Mouse (Mus musculus) forebrain, embryonic 11.5 days (tissue): Measurements from ENCODE around the gene Vmn1r34. TPM values are rescaled to one million over a fixed set of nuclear protein-coding genes. Genes with fewer than 3 reads are reported as not detected.
"Not testable (repeated sequence)": the region's sequence is repeated elsewhere in the genome, so short reads cannot be mapped to it uniquely, and the experiment has no call there.

Source experiments
- ATAC-seq: fragments of 200-750 bp; cut with Nextera tagmentation; replicated peaks from 2 replicates; pipeline ENCODE4 v1.8.0; 2017; ENCODE audit warnings: moderate TSS enrichment; ENCODE audit not compliant: low FRiP score
- DNase-seq: peaks from one replicate; pipeline ENCODE4 v3.0.0-alpha.2; 2017; ENCODE audit warnings: low spot score
- H3K27ac ChIP-seq: fragments of 300-500 bp; sonication (generic); 2 replicates; pipeline ENCODE4 v1.5.1; 2014; ENCODE audit warnings: low read depth, low read length
- H3K27me3 ChIP-seq: fragments of 300-500 bp; sonication (generic); 2 replicates; pipeline ENCODE4 v1.6.1; 2014; ENCODE audit warnings: mild to moderate bottlenecking, low read length, mixed read lengths; ENCODE audit not compliant: control insufficient read depth, insufficient read depth
- H3K36me3 ChIP-seq: fragments of 300-500 bp; sonication (generic); 2 replicates; pipeline ENCODE4 v1.6.1; 2014; ENCODE audit warnings: mild to moderate bottlenecking, low read length, moderate library complexity, mixed read lengths; ENCODE audit not compliant: control insufficient read depth, insufficient read depth
- H3K4me1 ChIP-seq: fragments of 300-500 bp; sonication (generic); replicated peaks from 2 replicates; pipeline ENCODE4 v1.6.1; 2014; ENCODE audit warnings: low read length, mixed read lengths; ENCODE audit not compliant: control insufficient read depth, insufficient read depth
- H3K4me2 ChIP-seq: fragments of 300-500 bp; sonication (generic); 2 replicates; pipeline ENCODE4 v1.6.1; 2014; ENCODE audit warnings: low read depth, mild to moderate bottlenecking, low read length, moderate library complexity, mixed read lengths; ENCODE audit not compliant: severe bottlenecking
- H3K4me3 ChIP-seq: fragments of 300-500 bp; sonication (generic); 2 replicates; pipeline ENCODE4 v1.5.1; 2014; ENCODE audit warnings: low read depth, low read length
- H3K9ac ChIP-seq: fragments of 300-500 bp; sonication (generic); 2 replicates; pipeline ENCODE4 v1.6.1; 2014; ENCODE audit warnings: low read length
- H3K9me3 ChIP-seq: fragments of 300-500 bp; sonication (generic); 2 replicates; pipeline ENCODE4 v1.6.1; 2016; ENCODE audit warnings: low read length, mixed read lengths; ENCODE audit not compliant: control insufficient read depth
- WGBS: fragments of 180-500 bp; shearing (Covaris S2); extraction: QIAGEN DNeasy Blood & Tissue Kit; methylation state at CpG from one replicate; pipeline ENCODE4 v1.1.7; 2014; 5-methylcytosine and 5-hydroxymethylcytosine counted together
- polyA plus RNA-seq: library from polyadenylated mRNA; unstranded; fragments of >200 nt; fragmentation: Nextera tagmentation; extraction: Ambion mirVana; gene quantifications from 2 replicates; pipeline ENCODE4 v1.2.1, GENCODE M21; 2014

The Vmn1r34 gene
- polyA plus RNA-seq: not detected in 2 replicates

GRCm38 (mm10) chr6:66643779-66644178 is at the start of gene Vmn1r34:
Gene Vmn1r34, minus strand, starts transcription at chr6:66643879.
- no peak within 1 kb of the TSS for H3K9ac ChIP-seq
- H3K27ac ChIP-seq: no peak within 1 kb of the TSS
- H3K4me1 ChIP-seq: no peaks in the 10 kb centered on the region
- ATAC-seq: no peak
- no peak within 1 kb of the TSS for H3K4me3 ChIP-seq
- no peaks in the 10 kb centered on the region for H3K36me3 ChIP-seq
- no peak for DNase-seq
- WGBS: 95% methylated on average over 1 of the region's 1 CpGs
- no peaks in the 10 kb centered on the region for H3K27me3 ChIP-seq
- H3K9me3 ChIP-seq: no peaks in the 10 kb centered on the region
- no peak within 1 kb of the TSS for H3K4me2 ChIP-seq

DNA sequence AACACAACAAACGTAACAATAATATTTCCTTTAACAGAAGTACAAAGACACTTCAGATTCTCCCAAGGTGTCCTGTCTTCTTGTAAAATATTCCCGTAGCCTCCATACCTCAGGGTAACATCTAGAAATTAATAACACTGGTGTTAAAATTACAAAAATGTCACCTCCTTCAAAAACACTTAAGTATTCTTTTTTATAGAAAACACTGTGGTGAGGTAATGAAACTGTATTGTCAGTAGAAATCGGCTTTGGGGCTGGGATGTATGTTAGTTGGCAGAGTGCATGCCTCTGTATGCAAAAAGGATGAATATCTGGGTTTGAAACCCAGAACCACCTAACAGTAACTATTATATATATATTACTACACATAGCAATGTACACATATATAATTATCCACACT is 42.1 kb upstream of the Vmn1r34 start, which contains the start of gene Vmn1r35:
TSS of gene Vmn1r35 (minus strand) at position 101 of the 400 bp plus-strand sequence.
- ATAC-seq: no peak
- WGBS: 84% methylated on average over 3 of the region's 3 CpGs
- H3K27me3 ChIP-seq: no peaks in the 10 kb centered on the region
- H3K4me1 ChIP-seq: no peaks in the 10 kb centered on the region
- no peak for DNase-seq
- no peak within 1 kb of the TSS for H3K4me2 ChIP-seq
- H3K9ac ChIP-seq: no peak within 1 kb of the TSS
- no peaks in the 10 kb centered on the region for H3K36me3 ChIP-seq
- H3K9me3 ChIP-seq: no peaks in the 10 kb centered on the region
- H3K4me3 ChIP-seq: no peak within 1 kb of the TSS
- no peak within 1 kb of the TSS for H3K27ac ChIP-seq

DNA sequence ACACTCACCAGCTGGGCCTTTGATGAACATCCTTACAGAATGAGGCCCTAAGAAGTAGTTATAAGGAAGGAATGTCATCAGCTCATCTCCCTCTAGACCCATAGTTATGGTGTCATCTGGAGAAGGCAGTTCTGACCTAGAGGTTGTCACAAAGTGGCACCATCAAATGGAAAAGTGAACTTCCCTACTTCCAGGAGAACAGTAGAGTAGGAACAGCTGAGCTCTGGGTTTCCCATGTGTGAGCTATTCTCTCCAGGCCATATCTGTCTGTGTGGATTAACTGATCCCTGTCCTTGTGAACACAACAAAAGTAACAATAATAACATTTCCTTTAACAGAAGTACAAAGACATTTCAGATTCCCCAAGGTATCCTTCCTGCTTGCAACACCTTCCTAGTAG is 25.5 kb downstream of the Vmn1r34 start, which contains the start of gene Vmn1r33:
TSS of gene Vmn1r33 (minus strand) at position 101 of the 400 bp plus-strand sequence.
- not testable (repeated sequence) for H3K36me3 ChIP-seq, H3K9ac ChIP-seq, H3K4me2 ChIP-seq, H3K4me1 ChIP-seq, H3K9me3 ChIP-seq, H3K27me3 ChIP-seq, H3K4me3 ChIP-seq, H3K27ac ChIP-seq, DNase-seq, ATAC-seq

DNA sequence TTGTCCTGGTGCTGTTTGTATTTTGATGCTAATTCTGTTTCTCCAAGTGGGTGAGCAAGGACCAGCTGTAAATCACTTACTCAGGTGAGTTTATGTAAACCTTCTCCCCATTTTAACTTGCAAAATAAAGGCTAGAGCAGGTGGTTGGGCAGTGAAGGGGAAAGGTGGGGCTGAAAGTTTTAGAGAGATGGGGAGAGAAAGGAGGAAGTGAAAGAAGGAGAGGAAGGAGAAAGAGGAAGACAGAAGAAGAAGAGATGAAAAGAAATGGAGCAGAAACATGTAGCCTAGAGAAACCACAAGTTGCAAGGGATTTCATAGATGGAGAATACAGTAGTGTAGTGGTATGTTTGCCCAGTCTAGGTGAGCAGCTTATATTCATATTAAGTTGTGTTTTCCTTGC is 47.9 kb downstream of the Vmn1r34 start:
- DNase-seq: no peak
- Histone ChIP-seq H3K9me3 (no peaks in the 10 kb centered on the region), H3K27me3 (no peaks in the 10 kb centered on the region), H3K4me3 (no peak overlapping the region), H3K36me3 (no peaks in the 10 kb centered on the region), H3K27ac (no peak overlapping the region), H3K4me1 (no peaks in the 10 kb centered on the region), H3K4me2 (no peak overlapping the region), H3K9ac (no peak overlapping the region)
- ATAC-seq: no peak

Other genes with a start within 250 kb of the Vmn1r34 start
- 116 and 131 TPM in 2 replicates for gene Mad2l1, start 108.5 kb downstream of the Vmn1r34 start, polyA plus RNA-seq
- 0.13 and 0.16 TPM in 2 replicates for gene Vmn1r32, start 83.8 kb downstream of the Vmn1r34 start, polyA plus RNA-seq
- not detected in 2 replicates for gene Vmn1r33, start 25.6 kb downstream of the Vmn1r34 start, polyA plus RNA-seq
- gene Vmn1r35, start 42.0 kb upstream of the Vmn1r34 start, polyA plus RNA-seq: not detected in 2 replicates
- not detected in 2 replicates for gene Vmn1r36, start 75.3 kb upstream of the Vmn1r34 start, polyA plus RNA-seq
- gene Vmn1r37, start 85.5 kb upstream of the Vmn1r34 start, polyA plus RNA-seq: not detected in 2 replicates
- gene Vmn1r38, start 138.7 kb upstream of the Vmn1r34 start, polyA plus RNA-seq: not detected in 2 replicates
- not detected in 2 replicates for gene Vmn1r39, start 166.7 kb upstream of the Vmn1r34 start, polyA plus RNA-seq